10 mouse cellular contexts compared by ENCODE assay signal in genomic region chr13:56563075-56563474, GRCm38 (mm10). TPM values are rescaled to one million over a fixed set of nuclear protein-coding genes. Genes with fewer than 3 reads are reported as not detected.
DNase-seq lines count a peak whose midpoint lies in the region; ATAC-seq and TF ChIP-seq lines count a peak whose summit lies in the region.
"Had no signal": no experiment of that assay in that cellular context is flagged by ENCODE, and none has a peak within 500 bp of the region (broad histone marks: within the 10 kb centered on the region; RNA-seq: fewer than 3 reads in every experiment).

No protein-coding gene starts in this region.

- no peak overlapping the region for H3K9ac ChIP-seq in forebrain, postnatal 0 days
- no peak overlapping the region for H3K9ac ChIP-seq in forebrain, embryonic 12.5 days
- H3K9ac ChIP-seq in midbrain, embryonic 11.5 days (ENCODE audit: low read length), result no peak overlapping the region
- H3K9ac ChIP-seq in midbrain, embryonic 16.5 days (ENCODE audit: low read depth, low read length), result no peak overlapping the region
- H3K9ac ChIP-seq in intestine, embryonic 15.5 days, result no peak overlapping the region
- H3K9ac ChIP-seq: heart, embryonic 13.5 days had no signal

- DNase-seq in forebrain, postnatal 0 days, result no peak
- peak; percentile 87 for DNase-seq in midbrain, embryonic 11.5 days (ENCODE audit: low spot score, missing footprints)
- peak; percentile 52 for DNase-seq in adrenal gland, postnatal 25 days
- DNase-seq in induced T-regulatory cell, adult 2 months (ENCODE audit: low read depth), result peak; percentile 9
- peak; percentile 70 for DNase-seq in retina, embryonic 14.5 days (ENCODE audit: low spot score)

- no peak overlapping the region for H3K4me3 ChIP-seq in forebrain, postnatal 0 days (ENCODE audit: low read depth, low read length)
- H3K4me3 ChIP-seq in forebrain, embryonic 12.5 days (replicated peaks), result no peak overlapping the region
- H3K4me3 ChIP-seq in midbrain, embryonic 11.5 days (ENCODE audit: low read depth, low read length), result no peak overlapping the region
- no peak overlapping the region for H3K4me3 ChIP-seq in midbrain, embryonic 16.5 days (ENCODE audit: low read depth, low read length)
- no peak overlapping the region for H3K4me3 ChIP-seq in intestine, embryonic 15.5 days (replicated peaks)
- H3K4me3 ChIP-seq: heart, embryonic 13.5 days had no signal

- H3K4me2 ChIP-seq in forebrain, postnatal 0 days (ENCODE audit: low read depth), result no peak overlapping the region
- H3K4me2 ChIP-seq in forebrain, embryonic 12.5 days, result no peak overlapping the region
- no peak overlapping the region for H3K4me2 ChIP-seq in midbrain, embryonic 11.5 days
- no peak overlapping the region for H3K4me2 ChIP-seq in midbrain, embryonic 16.5 days (ENCODE audit: low read length)
- H3K4me2 ChIP-seq in intestine, embryonic 15.5 days (replicated peaks), result no peak overlapping the region
- H3K4me2 ChIP-seq: heart, embryonic 13.5 days had no signal

- no peaks in the 10 kb centered on the region for H3K9me3 ChIP-seq in forebrain, postnatal 0 days (ENCODE audit: low read length)
- no peaks in the 10 kb centered on the region for H3K9me3 ChIP-seq in forebrain, embryonic 12.5 days
- H3K9me3 ChIP-seq in midbrain, embryonic 11.5 days (ENCODE audit: control insufficient read depth, low read length), result no peaks in the 10 kb centered on the region
- H3K9me3 ChIP-seq in midbrain, embryonic 16.5 days (replicated peaks; ENCODE audit: control insufficient read depth, low read length, poor library complexity, severe bottlenecking), result no peaks in the 10 kb centered on the region
- H3K9me3 ChIP-seq in intestine, embryonic 15.5 days, result no peaks in the 10 kb centered on the region
- H3K9me3 ChIP-seq: heart, embryonic 13.5 days had no signal

- no peaks in the 10 kb centered on the region for H3K4me1 ChIP-seq in forebrain, postnatal 0 days (ENCODE audit: insufficient read depth)
- H3K4me1 ChIP-seq in forebrain, embryonic 12.5 days, result peaks cover 9% of the 10 kb centered on the region; the same call in 1 of the 2 replicates
- H3K4me1 ChIP-seq in midbrain, embryonic 11.5 days (ENCODE audit: control insufficient read depth, insufficient read depth, low read length), result 0 out of 2 replicates have a peak, but pooled peaks cover under 1% of the 10 kb centered on the region
- H3K4me1 ChIP-seq in midbrain, embryonic 16.5 days (ENCODE audit: control insufficient read depth, insufficient read depth, low read length), result peaks cover 3% of the 10 kb centered on the region; the same call in 1 of the 2 replicates
- H3K4me1 ChIP-seq in intestine, embryonic 15.5 days (replicated peaks), result peaks cover 3% of the 10 kb centered on the region

- TF ChIP-seq CTCF in forebrain, postnatal 0 days (IDR thresholded peaks at IDR 0.05; ENCODE audit: low read depth), result peak; percentile 63

- H3K27me3 ChIP-seq in forebrain, postnatal 0 days (ENCODE audit: insufficient read depth, low read length), result no peaks in the 10 kb centered on the region
- H3K27me3 ChIP-seq in forebrain, embryonic 12.5 days, result no peaks in the 10 kb centered on the region; the same call in 1 of the 2 replicates
- no peaks in the 10 kb centered on the region for H3K27me3 ChIP-seq in midbrain, embryonic 11.5 days (ENCODE audit: control insufficient read depth, insufficient read depth, low read length)
- no peaks in the 10 kb centered on the region for H3K27me3 ChIP-seq in midbrain, embryonic 16.5 days (ENCODE audit: control insufficient read depth, insufficient read depth, low read depth, low read length)
- H3K27me3 ChIP-seq in intestine, embryonic 15.5 days (replicated peaks), result no peaks in the 10 kb centered on the region

- H3K27ac ChIP-seq in forebrain, postnatal 0 days (ENCODE audit: low read depth, low read length), result no peak overlapping the region
- no peak overlapping the region for H3K27ac ChIP-seq in forebrain, embryonic 12.5 days
- no peak overlapping the region for H3K27ac ChIP-seq in midbrain, embryonic 11.5 days (ENCODE audit: low read depth, low read length)
- H3K27ac ChIP-seq in midbrain, embryonic 16.5 days (ENCODE audit: low read length), result no peak overlapping the region
- H3K27ac ChIP-seq in intestine, embryonic 15.5 days, result no peak overlapping the region

- ATAC-seq in forebrain, postnatal 0 days, result no peak
- no peak for ATAC-seq in forebrain, embryonic 12.5 days (ENCODE audit: low FRiP score)
- ATAC-seq in midbrain, embryonic 11.5 days (ENCODE audit: low FRiP score), result no peak
- no peak for ATAC-seq in midbrain, embryonic 16.5 days
- ATAC-seq in intestine, embryonic 15.5 days, result no peak

- H3K36me3 ChIP-seq in forebrain, postnatal 0 days (ENCODE audit: insufficient read depth), result no peaks in the 10 kb centered on the region
- no peaks in the 10 kb centered on the region for H3K36me3 ChIP-seq in forebrain, embryonic 12.5 days (replicated peaks)
- H3K36me3 ChIP-seq in midbrain, embryonic 11.5 days (ENCODE audit: control insufficient read depth, insufficient read depth, low read length), result no peaks in the 10 kb centered on the region
- no peaks in the 10 kb centered on the region for H3K36me3 ChIP-seq in midbrain, embryonic 16.5 days (ENCODE audit: control insufficient read depth, insufficient read depth, low read length)
- no peaks in the 10 kb centered on the region for H3K36me3 ChIP-seq in intestine, embryonic 15.5 days
- H3K36me3 ChIP-seq: heart, embryonic 13.5 days had no signal

- 44% methylated on average over 6 of the region's 6 CpGs for WGBS in forebrain, postnatal 0 days
- WGBS in forebrain, embryonic 12.5 days, result 34% methylated on average over 6 of the region's 6 CpGs
- 46% methylated on average over 6 of the region's 6 CpGs for whole genome bisulfite sequencing in midbrain, embryonic 11.5 days
- 36% methylated on average over 6 of the region's 6 CpGs for WGBS in midbrain, embryonic 16.5 days
- WGBS in intestine, embryonic 15.5 days, result 41% methylated on average over 6 of the region's 6 CpGs

RNA-seq across cellular contexts. Expression of gene Lect2, which starts 14.8 kb away (rescaled TPM):
- total RNA-seq in forebrain, postnatal 0 days (2014; rRNA removed), result not detected in 2 replicates
- not detected in 2 replicates for polyA plus RNA-seq in forebrain, postnatal 0 days (2015; fragmentation: Nextera tagmentation; extraction: Ambion mirVana)
- not detected in 2 replicates for polyA plus RNA-seq in forebrain, embryonic 12.5 days (2016; fragmentation: Nextera tagmentation; extraction: Ambion mirVana)
- not detected in 2 replicates for polyA plus RNA-seq in midbrain, embryonic 11.5 days (2014; fragmentation: Nextera tagmentation; extraction: Ambion mirVana)
- not detected in 2 replicates for polyA plus RNA-seq in midbrain, embryonic 16.5 days (2015; fragmentation: Nextera tagmentation; extraction: Ambion mirVana)
- total RNA-seq in adrenal gland, postnatal 25 days (2021), result 0.39 and 1.2 TPM in 2 replicates
- polyA plus RNA-seq in intestine, embryonic 15.5 days (2015; fragmentation: Nextera tagmentation; extraction: Ambion mirVana), result 12.4 and 13.2 TPM in 2 replicates
- polyA plus RNA-seq: lung, embryonic 16.5 days had no signal

RNA-seq across cellular contexts. Expression of gene Fbxl21, which starts 40.8 kb away (rescaled TPM):
- total RNA-seq in forebrain, postnatal 0 days (2014; rRNA removed), result 5.4 and 7.1 TPM in 2 replicates
- 3.4 and 4.3 TPM in 2 replicates for polyA plus RNA-seq in forebrain, postnatal 0 days (2015; fragmentation: Nextera tagmentation; extraction: Ambion mirVana)
- polyA plus RNA-seq in forebrain, embryonic 12.5 days (2016; fragmentation: Nextera tagmentation; extraction: Ambion mirVana), result 2.0 and 2.4 TPM in 2 replicates
- 1.9 and 3.0 TPM in 2 replicates for polyA plus RNA-seq in midbrain, embryonic 11.5 days (2014; fragmentation: Nextera tagmentation; extraction: Ambion mirVana)
- 3.2 and 3.3 TPM in 2 replicates for polyA plus RNA-seq in midbrain, embryonic 16.5 days (2015; fragmentation: Nextera tagmentation; extraction: Ambion mirVana)
- total RNA-seq in adrenal gland, postnatal 25 days (2021), result 2.3 and 5.6 TPM in 2 replicates
- polyA plus RNA-seq in intestine, embryonic 15.5 days (2015; fragmentation: Nextera tagmentation; extraction: Ambion mirVana), result 1.2 and 2.1 TPM in 2 replicates

RNA-seq across cellular contexts. Expression of gene Tgfbi, which starts 46.2 kb away (rescaled TPM):
- 4.3 and 4.8 TPM in 2 replicates for total RNA-seq in forebrain, postnatal 0 days (2014; rRNA removed)
- 4.9 and 5.3 TPM in 2 replicates for polyA plus RNA-seq in forebrain, postnatal 0 days (2015; fragmentation: Nextera tagmentation; extraction: Ambion mirVana)
- 21.4 and 24.0 TPM in 2 replicates for polyA plus RNA-seq in forebrain, embryonic 12.5 days (2016; fragmentation: Nextera tagmentation; extraction: Ambion mirVana)
- 20.2 and 25.3 TPM in 2 replicates for polyA plus RNA-seq in midbrain, embryonic 11.5 days (2014; fragmentation: Nextera tagmentation; extraction: Ambion mirVana)
- polyA plus RNA-seq in midbrain, embryonic 16.5 days (2015; fragmentation: Nextera tagmentation; extraction: Ambion mirVana), result 2.9 and 4.1 TPM in 2 replicates
- total RNA-seq in adrenal gland, postnatal 25 days (2021), result 26.5 and 32.9 TPM in 2 replicates
- 120 and 123 TPM in 2 replicates for polyA plus RNA-seq in intestine, embryonic 15.5 days (2015; fragmentation: Nextera tagmentation; extraction: Ambion mirVana)

Comparison
In these comparisons a context has a peak if more than half of its experiments do, and no peak if none do; other contexts are left out.
1. RNA of gene Lect2, which starts 14.8 kb away (polyA plus RNA-seq): 12.4 to 13.2 TPM in intestine, embryonic 15.5 days; not detected in midbrain, embryonic 16.5 days, not detected in forebrain, postnatal 0 days, not detected in forebrain, embryonic 12.5 days and not detected in midbrain, embryonic 11.5 days; every median in the first group is over 10 times any median in the second.